Mouse (Mus musculus): ENCODE results near the gene Tec.

- TF ChIP-seq CTCF (IDR thresholded peaks at IDR 0.05; ENCODE audit: borderline replicate concordance, extremely low read depth, insufficient read depth, insufficient read length) (no peak), POLR2A (IDR thresholded peaks at IDR 0.05; ENCODE audit: borderline replicate concordance, extremely low read depth, insufficient read depth, insufficient read length, poor library complexity, severe bottlenecking) (no peak)
These were observed 3.6 kb downstream of the Tec start for GRCm38 (mm10) chr5:72864654-72865178.
